Mouse (Mus musculus) heart, embryonic 14.5 days (tissue): ENCODE results near the gene Zfp787. TPM values are rescaled to one million over a fixed set of nuclear protein-coding genes. Genes with fewer than 3 reads are reported as not detected.

Source experiments
- ATAC-seq: fragments of 200-750 bp; cut with Nextera tagmentation; 2 replicates; pipeline ENCODE4 v1.8.0; 2017; ENCODE audit warnings: low read depth, moderate TSS enrichment; ENCODE audit not compliant: insufficient number of reproducible peaks, insufficient read depth, low FRiP score
- H3K27ac ChIP-seq, 2 experiments: fragments of 200-500 bp in 1 of 2; fragments of 300-500 bp in 1 of 2; sonication (generic) in 1 of 2; replicated peaks in 1 of 2; 2 replicates each; pipeline ENCODE4 v1.5.1; 2012 to 2014; ENCODE audit warnings: low read depth in 2 of 2, low read length in 2 of 2, control low read depth in 1 of 2, mild to moderate bottlenecking in 1 of 2, mixed read lengths in 1 of 2; ENCODE audit not compliant: control insufficient read depth in 1 of 2, insufficient read depth in 1 of 2
- H3K27me3 ChIP-seq: fragments of 300-500 bp; sonication (generic); 2 replicates; pipeline ENCODE4 v1.6.1; 2014; ENCODE audit warnings: mild to moderate bottlenecking, low read length, control low read depth; ENCODE audit not compliant: control insufficient read depth, insufficient read depth
- H3K36me3 ChIP-seq: fragments of 300-500 bp; sonication (generic); 2 replicates; pipeline ENCODE4 v1.6.1; 2014; ENCODE audit warnings: mild to moderate bottlenecking, control low read depth, low read length, mixed read lengths; ENCODE audit not compliant: control insufficient read depth, insufficient read depth
- H3K4me1 ChIP-seq, 2 experiments: fragments of 200-500 bp in 1 of 2; fragments of 300-500 bp in 1 of 2; sonication (generic) in 1 of 2; 2 replicates each; pipeline ENCODE4 v1.6.1; 2012 to 2014; ENCODE audit warnings: low read length in 2 of 2, control low read depth in 1 of 2, mixed read lengths in 1 of 2; ENCODE audit not compliant: control insufficient read depth in 2 of 2, insufficient read depth in 2 of 2
- H3K4me2 ChIP-seq: fragments of 300-500 bp; sonication (generic); 2 replicates; pipeline ENCODE4 v1.6.1; 2014; ENCODE audit warnings: mild to moderate bottlenecking, low read length
- H3K4me3 ChIP-seq, 2 experiments: fragments of 200-500 bp in 1 of 2; fragments of 300-500 bp in 1 of 2; sonication (generic) in 1 of 2; 2 replicates each; pipeline ENCODE4 v1.5.1; 2012 to 2014; ENCODE audit warnings: low read length in 2 of 2, mild to moderate bottlenecking in 2 of 2, control low read depth in 1 of 2, low read depth in 1 of 2, moderate library complexity in 1 of 2; ENCODE audit not compliant: control insufficient read depth in 1 of 2, insufficient read depth in 1 of 2
- H3K9ac ChIP-seq: fragments of 300-500 bp; sonication (generic); 2 replicates; pipeline ENCODE4 v1.6.1; 2014; ENCODE audit warnings: mild to moderate bottlenecking, low read length
- H3K9me3 ChIP-seq: fragments of 300-500 bp; sonication (generic); 2 replicates; pipeline ENCODE4 v1.6.1; 2016; ENCODE audit warnings: low read length, control low read depth; ENCODE audit not compliant: control insufficient read depth
- WGBS: fragments of 180-500 bp; shearing (Covaris S2); extraction: QIAGEN DNeasy Blood & Tissue Kit; methylation state at CpG from one replicate; pipeline ENCODE4 v1.1.7; 2014; 5-methylcytosine and 5-hydroxymethylcytosine counted together
- polyA plus RNA-seq: library from polyadenylated mRNA; unstranded; fragments of >200 nt; fragmentation: Nextera tagmentation; extraction: Ambion mirVana; gene quantifications from 2 replicates; pipeline ENCODE4 v1.2.1, GENCODE M21; 2014

Zfp787 gene
- 11.8 and 12.2 TPM in 2 replicates for polyA plus RNA-seq

GRCm38 (mm10) chr7:6155901-6156411, at the start of gene Zfp787:
TSS of gene Zfp787 (minus strand) at chr7:6155997.
- WGBS = under 1% methylated on average over 51 of the region's 54 CpGs
- peak within 1 kb of the TSS; percentile 78 for H3K4me2 ChIP-seq
- peaks cover 22 to 45% of the 10 kb centered on the region in 2 experiments for H3K4me1 ChIP-seq
- peak within 1 kb of the TSS; percentile 93 to 97 for H3K27ac ChIP-seq
- ATAC-seq = peak; percentile 95
- H3K36me3 ChIP-seq = no peaks in the 10 kb centered on the region
- H3K9me3 ChIP-seq = no peaks in the 10 kb centered on the region
- H3K4me3 ChIP-seq = peak within 1 kb of the TSS; percentile 60 to 73
- H3K9ac ChIP-seq = peak within 1 kb of the TSS; percentile 93
- no peaks in the 10 kb centered on the region for H3K27me3 ChIP-seq

GRCm38 (mm10) chr7:6204200-6204599, 48.4 kb upstream of the Zfp787 start:
- Histone ChIP-seq H3K4me3 (no peak overlapping the region), H3K4me2 (no peak overlapping the region), H3K27ac (no peak overlapping the region), H3K27me3 (no peaks in the 10 kb centered on the region), H3K36me3 (no peaks in the 10 kb centered on the region), H3K9ac (no peak overlapping the region), H3K9me3 (peaks cover 3% of the 10 kb centered on the region; the same call in 1 of the 2 replicates), H3K4me1 (no peaks in the 10 kb centered on the region)
- 57% methylated on average over 3 of the region's 3 CpGs for WGBS
- ATAC-seq = no peak

- H3K4me1 ChIP-seq = no peaks in the 10 kb centered on the region
- 58% methylated on average over 3 of the region's 3 CpGs for WGBS
- no peak within 1 kb of the TSS for H3K4me2 ChIP-seq
- no peak within 1 kb of the TSS for H3K9ac ChIP-seq
- H3K27ac ChIP-seq = no peak within 1 kb of the TSS
- no peaks in the 10 kb centered on the region for H3K27me3 ChIP-seq
- H3K9me3 ChIP-seq = peaks cover 3% of the 10 kb centered on the region; the same call in 1 of the 2 replicates
- no peaks in the 10 kb centered on the region for H3K36me3 ChIP-seq
- ATAC-seq = no peak
- no peak within 1 kb of the TSS for H3K4me3 ChIP-seq
Measured at GRCm38 (mm10) chr7:6196790-6197189, 41.0 kb upstream of the Zfp787 start, which contains the start of gene Galp. TSS of gene Galp (plus strand) at chr7:6197090.

GRCm38 (mm10) chr7:6195777-6196176, 40.0 kb upstream of the Zfp787 start:
- 58% methylated on average over 2 of the region's 2 CpGs for WGBS

GRCm38 (mm10) chr7:6194129-6194528, 38.3 kb upstream of the Zfp787 start:
- H3K27me3 ChIP-seq = no peaks in the 10 kb centered on the region

More at GRCm38 (mm10) chr7:6195777-6196176, 40.0 kb upstream of the Zfp787 start:
- no peak overlapping the region for H3K4me2 ChIP-seq
- ATAC-seq = no peak
- H3K9me3 ChIP-seq = peaks cover 3% of the 10 kb centered on the region; the same call in 1 of the 2 replicates
- no peaks in the 10 kb centered on the region for H3K36me3 ChIP-seq
- H3K27me3 ChIP-seq = no peaks in the 10 kb centered on the region
- H3K27ac ChIP-seq = no peak overlapping the region
- H3K4me1 ChIP-seq = no peaks in the 10 kb centered on the region
- no peak overlapping the region for H3K9ac ChIP-seq
- no peak overlapping the region for H3K4me3 ChIP-seq

GRCm38 (mm10) chr7:6191376-6191775, 35.6 kb upstream of the Zfp787 start:
- H3K4me1 ChIP-seq = no peaks in the 10 kb centered on the region
- no peak overlapping the region for H3K4me2 ChIP-seq
- no peak overlapping the region for H3K9ac ChIP-seq
- no peaks in the 10 kb centered on the region for H3K9me3 ChIP-seq
- H3K27me3 ChIP-seq = no peaks in the 10 kb centered on the region
- H3K27ac ChIP-seq = no peak overlapping the region
- H3K4me3 ChIP-seq = no peak overlapping the region
- WGBS = 25% methylated on average over 3 of the region's 3 CpGs
- H3K36me3 ChIP-seq = peaks cover 36% of the 10 kb centered on the region
- ATAC-seq = no peak

More at GRCm38 (mm10) chr7:6194129-6194528, 38.3 kb upstream of the Zfp787 start:
- H3K9me3 ChIP-seq = no peaks in the 10 kb centered on the region
- peaks cover 9% of the 10 kb centered on the region for H3K36me3 ChIP-seq
- no peaks in the 10 kb centered on the region for H3K4me1 ChIP-seq
- no peak overlapping the region for H3K9ac ChIP-seq
- 17% methylated on average over 5 of the region's 5 CpGs for WGBS
- H3K27ac ChIP-seq = no peak overlapping the region
- no peak overlapping the region for H3K4me3 ChIP-seq
- ATAC-seq = no peak
- no peak overlapping the region for H3K4me2 ChIP-seq

GRCm38 (mm10) chr7:6189542-6189941, 33.7 kb upstream of the Zfp787 start:
- no peak overlapping the region for H3K27ac ChIP-seq
- no peak overlapping the region for H3K4me2 ChIP-seq
- no peak overlapping the region for H3K9ac ChIP-seq
- H3K4me1 ChIP-seq = peaks cover 4 to 9% of the 10 kb centered on the region in 2 experiments
- WGBS = 37% methylated on average over 45 of the region's 45 CpGs
- H3K9me3 ChIP-seq = no peaks in the 10 kb centered on the region
- H3K36me3 ChIP-seq = peaks cover 39% of the 10 kb centered on the region
- H3K27me3 ChIP-seq = no peaks in the 10 kb centered on the region
- ATAC-seq = no peak
- H3K4me3 ChIP-seq = no peak overlapping the region

- Histone ChIP-seq H3K27me3 (no peaks in the 10 kb centered on the region), H3K9me3 (no peaks in the 10 kb centered on the region)
Measured at GRCm38 (mm10) chr7:6186756-6187155, 31.0 kb upstream of the Zfp787 start.

More at GRCm38 (mm10) chr7:6186756-6187155, 31.0 kb upstream of the Zfp787 start:
- Histone ChIP-seq H3K4me3 (no peak overlapping the region), H3K9ac (no peak overlapping the region), H3K36me3 (peaks cover 46% of the 10 kb centered on the region), H3K4me1 (peaks cover 10 to 17% of the 10 kb centered on the region in 2 experiments), H3K4me2 (no peak overlapping the region), H3K27ac (no peak overlapping the region)
- WGBS = 83% methylated on average over 2 of the region's 2 CpGs
- ATAC-seq = no peak
